Mouse (Mus musculus): ENCODE results near the gene Pecam1.

DNA sequence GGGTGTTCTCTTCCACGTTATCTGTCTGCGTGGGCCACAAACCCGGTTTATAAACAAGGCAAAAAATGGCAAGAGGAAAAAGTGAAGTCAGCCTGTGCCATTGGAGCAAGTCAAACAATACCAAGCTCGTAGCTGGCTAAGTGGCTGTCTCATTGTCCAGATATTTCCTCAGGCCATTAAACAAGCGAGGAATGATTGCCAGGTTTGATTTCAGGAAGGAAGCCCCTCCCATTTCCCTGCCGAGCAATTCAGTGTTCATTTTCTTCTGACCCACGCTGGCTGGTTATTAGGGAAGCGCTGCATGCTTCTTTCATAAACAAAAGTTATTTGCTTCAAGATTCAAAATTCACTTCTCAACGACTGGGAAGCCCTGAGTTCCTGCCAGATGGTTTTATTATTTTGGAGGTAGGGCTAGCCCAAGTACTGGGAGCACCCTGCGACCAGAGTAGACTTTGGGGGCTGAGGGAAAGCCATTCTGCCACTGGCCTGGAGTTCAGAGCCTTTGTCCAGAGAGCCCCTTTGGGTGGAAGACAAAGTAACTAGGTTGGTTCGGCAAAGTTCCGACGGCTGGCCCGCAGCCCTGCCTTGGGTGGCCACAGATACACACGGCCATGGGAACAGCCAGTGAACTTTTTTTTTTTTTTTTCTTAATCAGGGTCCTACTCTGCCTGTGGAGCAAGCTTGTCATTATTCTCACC lies 90.7 kb downstream of the Pecam1 start:
- TF ChIP-seq POLR2A (IDR thresholded peaks at IDR 0.05; ENCODE audit: borderline replicate concordance, extremely low read depth, low read depth, low read length): no peak
- TF ChIP-seq CTCF (IDR thresholded peaks at IDR 0.05; ENCODE audit: insufficient read depth, low read length): no peak
